Mouse (Mus musculus): Measurements from ENCODE around the gene Ptger1.

The Ptger1 gene

GRCm38 (mm10) chr8:83697374-83698220, 31.1 kb downstream of the Ptger1 start:
- DNase-seq: no peak

DNA sequence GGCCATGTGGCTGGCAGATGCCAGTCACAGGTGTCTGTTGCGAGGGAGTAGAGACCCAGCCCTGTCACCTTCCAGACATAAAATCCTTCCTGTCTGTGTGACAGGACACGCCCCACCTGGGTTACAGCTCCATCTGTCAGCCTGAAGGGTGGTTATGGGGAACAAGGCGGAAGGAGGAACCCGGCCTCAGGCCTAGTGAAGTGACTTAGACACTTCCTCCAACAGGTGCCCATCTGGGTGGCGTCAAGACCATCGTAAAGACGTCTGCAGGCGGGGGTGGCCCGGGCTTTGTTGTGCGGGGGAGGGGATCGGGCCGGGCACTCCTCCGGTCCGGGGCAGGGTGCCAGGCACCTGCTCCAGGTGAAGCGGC, 31.8 kb downstream of the Ptger1 start:
- DNase-seq: peak; percentile 60

DNA sequence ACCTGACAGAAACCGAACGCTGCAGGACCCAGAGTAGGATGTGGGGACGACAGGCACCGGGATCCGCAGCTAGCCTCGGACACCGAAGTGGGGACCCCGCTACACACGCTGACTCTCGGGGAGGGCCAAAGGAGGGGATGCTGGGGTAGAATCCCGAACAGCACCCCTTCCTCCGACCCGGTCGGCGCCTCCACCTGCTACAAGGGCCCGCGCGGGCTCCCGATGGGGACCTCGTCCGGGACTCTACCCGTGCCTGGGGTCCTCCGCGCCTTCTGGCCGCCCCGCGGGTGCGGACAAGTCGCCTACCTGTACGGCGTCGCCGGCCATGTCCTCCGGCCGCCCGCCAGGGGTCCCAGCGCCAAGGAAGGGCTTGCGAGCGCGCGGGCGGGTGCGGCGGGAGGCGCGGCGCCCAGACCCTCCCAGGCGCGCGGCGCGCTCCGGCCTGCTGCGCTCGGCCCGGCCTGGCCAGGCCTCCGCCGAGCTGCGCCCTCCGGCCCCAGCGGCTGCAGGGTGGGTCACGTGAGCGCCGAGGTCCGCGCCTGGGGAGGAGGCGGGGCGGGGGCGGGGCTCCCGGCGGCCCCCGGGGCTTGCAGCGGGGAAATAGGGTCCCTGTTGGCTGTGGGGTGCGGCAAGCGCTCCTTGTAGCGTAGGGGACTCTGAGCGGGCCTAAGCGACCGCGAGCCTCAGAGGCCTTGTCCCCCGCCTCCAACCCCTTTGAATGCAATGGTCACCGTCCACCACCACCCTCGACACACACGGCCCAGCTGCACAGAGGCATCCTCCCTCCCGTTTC, 32.4 kb downstream of the Ptger1 start, which contains the start of gene Pkn1:
Gene Pkn1 (minus strand): TSS at position 519 of the 793 bp plus-strand sequence.
- DNase-seq: peak; percentile 70

DNA sequence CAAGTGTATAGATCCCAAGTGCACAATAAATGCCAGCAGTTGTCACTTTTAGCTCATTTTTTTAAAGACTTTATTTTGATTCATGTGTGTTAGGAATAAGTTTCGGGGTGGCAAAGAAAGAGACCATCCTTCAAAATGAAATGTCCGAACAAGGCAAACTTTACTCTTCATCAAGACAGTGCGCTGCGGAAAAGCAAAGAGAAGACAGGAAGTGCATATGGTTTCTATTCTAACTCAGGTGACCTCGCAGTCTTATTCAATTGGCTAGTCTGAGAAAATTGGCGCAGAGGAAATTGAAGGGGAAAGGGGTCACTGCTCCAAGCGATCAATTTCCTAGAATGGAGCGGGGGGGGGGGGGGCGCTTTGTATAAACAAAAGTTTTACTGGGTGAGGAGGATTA, 33.1 kb downstream of the Ptger1 start:
- DNase-seq: no peak

- no peak for DNase-seq
These were observed 34.1 kb downstream of the Ptger1 start for GRCm38 (mm10) chr8:83700423-83701085.

GRCm38 (mm10) chr8:83703426-83703825, 36.9 kb downstream of the Ptger1 start:
- DNase-seq: no peak

DNA sequence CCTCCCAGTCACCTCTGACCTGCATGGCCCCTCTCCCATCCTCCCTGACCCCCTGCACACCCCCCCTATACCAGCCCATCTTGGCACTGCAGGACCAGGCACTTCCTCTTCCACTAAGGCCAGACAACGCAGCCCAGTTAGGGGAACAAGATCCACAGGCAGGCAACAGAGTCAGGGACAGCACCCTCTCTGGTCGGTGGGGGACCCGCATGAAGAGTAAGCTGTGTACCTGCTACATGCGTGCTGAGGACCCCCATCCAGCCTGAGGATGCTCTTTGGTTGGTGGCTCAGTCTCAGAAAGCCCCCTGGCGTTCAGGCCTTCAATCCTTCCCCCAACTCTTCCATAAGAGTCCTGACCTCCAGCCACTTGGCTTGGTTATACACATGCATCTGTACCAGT, 39.9 kb downstream of the Ptger1 start:
- DNase-seq: no peak

- no peak for DNase-seq
These were observed 41.1 kb downstream of the Ptger1 start for GRCm38 (mm10) chr8:83707554-83707953.

DNA sequence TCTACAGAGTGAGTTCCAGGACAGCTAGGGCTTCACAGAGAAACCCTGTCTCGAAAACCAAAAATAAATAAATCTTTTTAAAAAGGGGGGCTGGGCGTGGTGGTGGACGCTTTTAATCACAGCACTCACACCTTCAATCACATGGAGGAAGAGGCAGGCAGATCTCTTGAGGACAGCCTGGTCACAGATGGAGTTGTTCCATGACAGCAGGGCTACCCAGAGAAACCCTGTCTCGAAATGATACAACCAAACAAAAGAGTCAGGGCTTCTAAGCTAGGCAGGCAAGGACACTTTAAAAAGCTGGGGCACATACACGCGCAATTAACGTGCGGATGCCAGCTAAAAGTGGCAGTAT, 48.2 kb downstream of the Ptger1 start:
- no peak for DNase-seq

GRCm38 (mm10) chr8:83715031-83715690, 48.7 kb downstream of the Ptger1 start, which contains the start of gene Ddx39:
TSS of gene Ddx39 (plus strand) at chr8:83715177.
- DNase-seq: peak; percentile 93

DNA sequence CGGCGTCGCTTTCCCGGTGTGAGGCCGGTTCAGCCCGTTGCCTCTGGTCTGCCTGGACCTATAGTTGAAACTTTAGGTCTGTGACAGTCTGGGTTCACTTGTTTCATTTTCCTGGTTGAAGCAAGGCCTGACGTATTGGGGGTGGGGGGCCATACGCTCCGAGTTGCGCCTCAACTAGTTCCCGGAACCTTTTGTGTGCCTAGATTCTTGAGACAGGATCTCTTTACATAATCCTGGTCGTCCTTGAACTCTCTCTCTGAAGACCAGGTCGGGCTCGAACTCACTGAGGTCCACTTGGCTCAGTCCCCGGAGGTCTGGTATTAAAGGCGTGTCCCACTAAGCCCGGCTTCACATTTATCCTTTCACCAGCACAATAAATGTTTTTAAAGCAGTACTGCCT, 49.3 kb downstream of the Ptger1 start:
- DNase-seq: no peak

DNA sequence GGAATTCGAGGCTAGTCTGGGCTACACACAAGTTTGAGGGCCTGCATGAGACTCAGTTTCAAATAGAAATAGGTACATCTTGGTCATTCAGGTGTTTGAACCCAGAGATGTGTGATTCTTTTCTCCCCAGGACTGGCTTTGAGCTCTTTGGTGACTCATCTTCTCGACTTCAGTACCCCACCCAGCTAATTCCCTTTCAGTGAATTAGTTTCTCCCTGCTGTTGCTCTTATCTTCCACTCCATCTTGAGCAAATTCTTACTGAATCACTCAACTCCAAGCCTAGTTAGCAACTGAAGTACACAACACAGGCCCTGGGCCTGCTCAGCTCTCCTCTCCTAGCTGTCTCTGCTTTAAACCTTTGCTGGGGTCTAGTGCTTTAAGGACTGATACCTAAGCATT, 50.1 kb downstream of the Ptger1 start:
- no peak for DNase-seq

- DNase-seq: no peak
These were observed 52.6 kb downstream of the Ptger1 start for GRCm38 (mm10) chr8:83719048-83719447.

- DNase-seq: no peak
These were observed 53.2 kb downstream of the Ptger1 start for GRCm38 (mm10) chr8:83719693-83720092.

DNA sequence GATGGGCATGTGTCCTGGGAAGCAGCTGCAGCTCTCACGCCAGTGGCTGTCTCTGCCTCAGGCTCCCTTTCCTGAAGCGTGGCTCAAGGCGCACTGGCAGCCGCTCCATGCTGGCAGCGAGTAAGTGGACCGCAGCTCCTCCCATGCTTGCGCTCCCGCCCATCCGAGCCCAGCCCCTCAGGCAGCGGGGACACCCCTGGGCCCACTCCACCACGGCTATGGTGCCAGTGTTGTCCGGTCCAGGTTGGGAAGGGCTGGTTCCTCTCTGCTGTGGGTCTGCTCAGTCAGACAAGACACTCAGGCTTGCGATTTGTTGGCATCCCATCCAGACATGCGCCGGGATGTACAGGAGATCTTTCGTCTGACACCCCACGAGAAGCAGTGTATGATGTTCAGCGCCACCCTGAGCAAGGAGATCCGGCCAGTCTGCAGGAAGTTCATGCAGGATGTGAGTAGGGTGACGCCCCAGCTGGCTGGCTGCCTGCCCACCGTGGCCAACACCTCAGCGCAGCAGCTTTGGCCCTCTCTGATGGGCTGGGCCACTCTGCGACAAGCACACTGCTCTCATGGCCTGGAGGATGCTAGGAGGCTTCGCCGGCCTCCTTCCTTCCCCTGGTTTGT, 55.0 kb downstream of the Ptger1 start:
- no peak for DNase-seq

Measured in cerebellum, adult 8-10 months (tissue).